Mouse (Mus musculus) small intestine, adult 2 months (tissue): ENCODE measurements around the gene Abcf1.

Experiments used
- CTCF ChIP-seq: fragments of 200-500 bp; IDR thresholded peaks from 2 replicates; pipeline ENCODE4 v1.5.1; 2012; ENCODE audit warnings: low read depth, mild to moderate bottlenecking, control low read depth, inconsistent platforms, low read length, moderate library complexity, mixed read lengths; ENCODE audit not compliant: insufficient replicate concordance, insufficient read length; ENCODE audit errors: extremely low read depth
- POLR2A ChIP-seq: fragments of 200-500 bp; IDR thresholded peaks from 2 replicates; pipeline ENCODE4 v1.6.1; 2012; ENCODE audit warnings: low read depth, mild to moderate bottlenecking, control low read depth, inconsistent platforms, low read length, moderate library complexity

- TF ChIP-seq CTCF (no peak), POLR2A (no peak)
Measured at GRCm38 (mm10) chr17:35980363-35980754, 10.8 kb upstream of the Abcf1 start.
